Mouse (Mus musculus) right cerebral cortex, postnatal 10 days (tissue): ENCODE measurements around the gene Dll3.
A peak's percentile ranks its signal among the peaks of the same experiment; 100 is the strongest.

Experiments
- DNase-seq, 2 experiments: peaks; one replicate each; pipeline ENCODE4 v3.0.0; 2021; ENCODE audit warnings: low spot score in 2 of 2

Gene Dll3

GRCm38 (mm10) chr7:28301616-28302433 is at the start of gene Dll3:
Dll3 (minus strand) TSS chr7:28302238.
- DNase-seq: peak; percentile 71 to 73

GRCm38 (mm10) chr7:28351676-28352191 is 49.7 kb upstream of the Dll3 start:
- DNase-seq: no peak

GRCm38 (mm10) chr7:28350155-28350883 is 48.3 kb upstream of the Dll3 start, which contains the start of gene Rps16:
Rps16 (plus strand) TSS chr7:28350652.
- peak; percentile 98 to 99 for DNase-seq

GRCm38 (mm10) chr7:28348601-28349000 is 46.6 kb upstream of the Dll3 start:
- DNase-seq: no peak

- DNase-seq: no peak
These were observed 45.7 kb upstream of the Dll3 start for GRCm38 (mm10) chr7:28347746-28348145.

GRCm38 (mm10) chr7:28344637-28345036 is 42.6 kb upstream of the Dll3 start:
- peak in 1 of 2 experiments; percentile 74 for DNase-seq

GRCm38 (mm10) chr7:28341381-28341780 is 39.3 kb upstream of the Dll3 start:
- DNase-seq: no peak

GRCm38 (mm10) chr7:28339213-28339917 is 37.3 kb upstream of the Dll3 start:
- peak in 1 of 2 experiments; percentile 56 for DNase-seq

GRCm38 (mm10) chr7:28338108-28338998 is 36.3 kb upstream of the Dll3 start, which contains the start of gene Supt5:
Supt5 (minus strand) TSS chr7:28338746.
- DNase-seq: peak; percentile 98 to 99

GRCm38 (mm10) chr7:28335471-28335870 is 33.4 kb upstream of the Dll3 start:
- DNase-seq: no peak

- DNase-seq: no peak
These were observed 32.5 kb upstream of the Dll3 start for GRCm38 (mm10) chr7:28334534-28334933.

GRCm38 (mm10) chr7:28328260-28328659 is 26.2 kb upstream of the Dll3 start:
- no peak for DNase-seq

- no peak for DNase-seq
These were observed 24.4 kb upstream of the Dll3 start for GRCm38 (mm10) chr7:28326457-28326856.

GRCm38 (mm10) chr7:28325293-28325692 is 23.3 kb upstream of the Dll3 start:
- no peak for DNase-seq

- no peak for DNase-seq
These were observed 20.1 kb upstream of the Dll3 start for GRCm38 (mm10) chr7:28321974-28322720.

- no peak for DNase-seq
These were observed 16.7 kb upstream of the Dll3 start for GRCm38 (mm10) chr7:28318714-28319113.

GRCm38 (mm10) chr7:28318036-28318435 is 16.0 kb upstream of the Dll3 start:
- DNase-seq: no peak

- peak; percentile 99 for DNase-seq
These were observed 10.0 kb upstream of the Dll3 start, which contains the start of gene Timm50 for GRCm38 (mm10) chr7:28311926-28312543. Timm50 (minus strand) TSS chr7:28312072.

- DNase-seq: no peak
These were observed 9.3 kb upstream of the Dll3 start for GRCm38 (mm10) chr7:28311151-28311925.
